Mouse (Mus musculus): ENCODE measurements around the gene 4933402D24Rik.

DNA sequence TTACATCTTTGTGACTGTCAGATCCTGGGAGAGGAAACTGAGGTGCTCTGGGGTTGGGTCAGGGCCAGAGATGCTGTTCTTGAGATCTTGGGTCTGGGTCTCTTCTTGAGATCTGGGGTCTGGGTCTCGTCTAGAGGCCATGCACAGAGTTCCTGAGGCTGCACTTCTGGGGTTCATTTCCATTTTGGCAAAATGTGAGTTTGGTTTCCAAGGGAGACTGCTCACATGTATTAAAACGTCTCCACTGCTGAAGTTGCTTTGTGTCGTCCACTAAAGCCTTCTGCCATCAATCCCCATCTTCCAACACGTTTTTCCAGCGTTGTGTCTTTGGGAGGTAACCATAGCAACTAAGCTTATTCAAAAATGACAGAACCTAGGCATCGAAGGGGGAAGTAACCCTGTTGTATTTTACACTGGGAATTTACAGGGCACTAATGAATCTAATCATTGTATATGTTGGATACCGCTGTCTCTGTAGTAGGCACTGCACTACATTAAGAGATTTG is 5.1 kb downstream of the 4933402D24Rik start:
- TF ChIP-seq POLR2A (IDR thresholded peaks at IDR 0.05; ENCODE audit: insufficient read depth, low read length), result no peak
- no peak for TF ChIP-seq CTCF (IDR thresholded peaks at IDR 0.05; ENCODE audit: low read depth, low read length)

Measured in ES-Bruce4 (cell line).